Mouse (Mus musculus): ENCODE data around the gene Ptpn4.

Ptpn4 gene

DNA sequence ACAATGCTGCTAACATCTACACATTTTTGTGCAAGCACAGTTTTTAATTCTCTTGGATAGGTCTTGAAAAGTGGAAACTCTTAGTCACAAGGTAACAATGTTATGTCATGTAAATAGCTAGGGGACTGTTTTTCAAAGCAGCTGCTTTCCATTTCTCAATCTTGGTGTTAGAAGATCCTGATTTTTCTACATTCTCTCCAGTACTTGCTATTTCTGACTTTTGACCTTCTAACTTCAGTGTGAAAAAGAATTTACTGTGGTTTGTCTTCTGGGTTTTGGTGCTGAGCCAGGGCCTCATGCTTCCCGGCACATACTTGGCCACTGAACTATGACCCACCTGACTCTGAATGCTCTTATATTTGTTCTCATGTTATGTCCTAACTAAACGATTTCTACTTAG, 197.4 kb downstream of the Ptpn4 start:
- no peak for DNase-seq

DNA sequence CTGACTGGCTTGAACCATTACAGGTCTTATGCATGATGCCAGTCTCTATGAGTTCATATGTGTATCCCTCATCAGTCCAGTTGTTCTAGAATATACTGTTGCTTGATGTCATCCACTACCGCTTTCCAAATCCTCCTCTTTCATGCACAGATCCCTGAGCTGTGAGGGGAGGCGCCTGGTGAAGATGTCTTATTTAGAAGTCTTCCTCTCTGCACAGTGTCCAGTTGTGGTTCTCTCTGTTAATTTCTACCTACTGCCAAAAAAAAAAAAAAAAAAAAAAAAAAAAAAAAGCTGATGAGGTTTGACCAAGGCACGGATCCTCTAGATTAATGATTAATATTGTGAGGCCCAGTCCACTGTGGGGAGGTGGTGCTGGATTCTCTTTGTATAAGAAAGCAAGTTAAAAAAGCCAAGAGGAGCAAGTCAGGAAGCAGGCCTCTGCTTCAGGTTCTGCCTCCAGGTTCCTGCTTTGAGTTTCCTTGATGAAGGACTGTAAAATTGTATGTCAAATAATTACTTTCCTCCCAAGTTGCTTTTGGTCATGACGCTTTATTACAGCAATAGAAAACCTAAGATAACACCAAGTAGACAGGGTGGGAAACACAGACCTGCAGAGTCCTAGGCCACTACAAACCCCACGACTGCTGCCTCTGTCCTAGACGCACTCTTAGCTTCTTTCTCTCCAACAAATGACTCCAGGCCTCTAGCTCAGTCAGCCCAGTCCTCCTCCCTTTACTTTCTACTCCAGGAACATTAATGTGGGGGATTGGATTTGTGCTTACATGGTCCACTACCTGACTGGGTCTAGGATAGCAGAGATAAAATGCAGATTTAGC, 200.0 kb downstream of the Ptpn4 start:
- no peak for DNase-seq

DNA sequence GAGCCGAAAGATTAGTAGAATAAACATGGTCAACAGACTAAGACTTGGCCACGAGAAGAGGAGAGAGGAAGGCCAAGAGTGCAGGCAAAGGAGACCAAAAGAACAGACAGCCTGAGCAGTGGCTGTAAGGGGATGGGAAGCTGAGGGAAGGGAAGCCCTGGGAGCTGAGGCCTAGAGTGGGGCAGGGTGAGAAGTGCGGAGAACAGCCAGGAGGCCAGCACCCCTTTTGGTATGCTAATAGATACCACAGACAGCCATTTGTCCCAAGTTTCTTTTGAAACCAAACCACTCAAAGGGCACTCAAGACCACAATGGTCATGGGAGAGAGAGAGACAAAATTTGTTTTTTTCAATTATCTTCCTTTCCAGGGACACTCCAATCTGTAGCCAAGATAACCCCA, 202.7 kb downstream of the Ptpn4 start:
- no peak for DNase-seq

DNA sequence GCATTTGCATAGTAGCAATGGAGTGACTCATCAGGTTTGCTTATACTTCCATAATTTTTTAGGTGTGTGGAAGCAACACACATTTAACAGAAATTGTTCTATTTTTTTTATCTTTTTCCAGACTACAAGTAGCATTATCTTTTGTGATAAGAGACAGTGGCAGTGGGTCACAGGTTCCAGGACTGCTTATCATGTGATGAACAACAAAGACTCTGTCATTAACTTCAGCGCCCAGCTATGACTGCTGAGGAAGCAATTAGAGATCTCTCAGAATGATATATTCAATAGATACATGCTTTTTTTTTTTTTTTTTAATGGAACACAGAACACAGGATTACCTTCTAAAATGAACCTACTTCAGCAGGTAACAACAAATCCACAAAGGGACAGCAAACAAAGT, 207.0 kb downstream of the Ptpn4 start:
- no peak for DNase-seq

DNA sequence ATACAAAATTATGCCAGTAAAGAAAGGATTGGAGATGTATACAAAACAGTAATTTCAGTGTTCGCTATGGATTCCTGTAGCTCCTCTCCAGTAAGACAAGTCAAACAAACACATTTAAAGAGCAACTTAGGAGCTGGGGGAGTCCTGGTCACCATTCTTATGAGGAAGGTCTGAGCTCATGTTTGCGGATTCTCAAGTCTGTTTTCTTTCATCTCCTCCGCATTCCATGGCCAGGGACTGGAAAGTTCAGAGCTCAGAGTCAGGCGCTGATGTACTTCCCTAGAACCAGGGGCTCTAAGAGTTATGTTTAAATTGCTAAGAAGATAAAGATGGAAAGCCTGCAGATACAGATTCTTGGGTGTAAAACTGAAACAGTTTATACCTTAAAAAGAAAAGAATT, 210.6 kb downstream of the Ptpn4 start:
- DNase-seq, result no peak

DNA sequence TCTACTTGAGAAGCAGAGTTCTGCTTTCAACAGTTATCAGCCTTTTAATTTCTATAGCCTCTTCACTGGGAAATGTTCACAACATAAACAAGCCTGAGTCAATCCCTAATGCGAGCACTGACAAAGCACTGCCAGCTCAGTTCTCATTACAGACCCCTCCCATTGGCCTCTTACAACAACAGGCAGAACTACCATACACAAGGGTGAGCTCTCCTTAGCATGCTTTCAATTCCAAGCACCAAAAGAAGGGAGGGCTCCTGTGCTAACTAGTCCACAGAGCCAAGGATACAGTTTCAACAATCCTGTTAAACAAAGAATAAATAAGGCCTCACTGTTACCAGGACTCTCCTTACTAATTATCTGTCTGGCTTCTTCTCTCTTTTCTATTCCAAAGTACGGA, 213.0 kb downstream of the Ptpn4 start:
- no peak for DNase-seq

DNA sequence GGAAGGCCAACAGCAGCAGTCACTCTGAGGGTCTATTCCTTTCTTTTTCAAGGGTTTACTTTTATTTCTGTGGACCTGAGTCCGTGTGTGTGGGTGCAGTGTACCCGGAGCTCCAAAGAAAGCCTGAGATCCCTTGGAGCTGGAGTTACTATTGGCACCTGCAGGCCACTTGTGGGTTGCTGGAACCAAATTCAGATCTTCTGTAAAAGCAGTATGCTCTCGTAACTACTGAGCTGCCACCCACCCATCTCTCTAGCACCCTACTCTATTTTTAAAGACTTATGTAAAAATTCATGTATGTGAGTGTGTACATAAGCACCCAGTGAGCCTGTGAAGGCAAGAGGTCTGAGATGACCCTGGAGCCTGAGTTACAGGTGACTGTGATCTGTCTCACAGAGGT, 232.0 kb downstream of the Ptpn4 start:
- DNase-seq, result no peak

Measured in cerebellum, adult 11 months (tissue).